ENCODE assay signal across 8 mouse cellular contexts in genomic region chr1:155096620-155097261, GRCm38 (mm10). TPM values are rescaled to one million over a fixed set of nuclear protein-coding genes. Genes with fewer than 3 reads are reported as not detected.
DNase-seq lines count a peak whose midpoint lies in the region; ATAC-seq and TF ChIP-seq lines count a peak whose summit lies in the region.

No protein-coding gene starts in this region.

- H3K27me3 ChIP-seq in embryonic facial prominence, embryonic 13.5 days: no peaks in the 10 kb centered on the region
- no peaks in the 10 kb centered on the region for H3K27me3 ChIP-seq in limb, embryonic 12.5 days
- H3K27me3 ChIP-seq in neural tube, embryonic 14.5 days (ENCODE audit: control insufficient read depth, insufficient read depth, low read length): peaks cover 3% of the 10 kb centered on the region; the same call in 1 of the 2 replicates

- no peak for DNase-seq in lung, adult 2 months
- DNase-seq in lung, postnatal 10 days: no peak
- no peak for DNase-seq in adrenal gland, postnatal 36 days
- DNase-seq in left cerebral cortex, adult 11 months (ENCODE audit: low spot score): no peak
- no peak for DNase-seq in frontal cortex, postnatal 10 days (ENCODE audit: low spot score in 2 of 2)

- TF ChIP-seq CTCF in lung, adult 2 months (IDR thresholded peaks at IDR 0.05; ENCODE audit: insufficient read depth, low read length): no peak

- H3K4me1 ChIP-seq in lung, adult 2 months (ENCODE audit: control insufficient read depth, insufficient read depth, low read length): peaks cover 20% of the 10 kb centered on the region
- H3K4me1 ChIP-seq in embryonic facial prominence, embryonic 13.5 days: peaks cover 45% of the 10 kb centered on the region
- H3K4me1 ChIP-seq in limb, embryonic 12.5 days (replicated peaks): peaks cover 50% of the 10 kb centered on the region
- H3K4me1 ChIP-seq in neural tube, embryonic 14.5 days (ENCODE audit: control insufficient read depth, insufficient read depth, low read length): peaks cover 38% of the 10 kb centered on the region

- no peak overlapping the region for H3K27ac ChIP-seq in embryonic facial prominence, embryonic 13.5 days
- H3K27ac ChIP-seq in limb, embryonic 12.5 days: no peak overlapping the region
- H3K27ac ChIP-seq in neural tube, embryonic 14.5 days (ENCODE audit: low read depth, low read length): no peak overlapping the region

- ATAC-seq in embryonic facial prominence, embryonic 13.5 days (ENCODE audit: insufficient number of reproducible peaks, insufficient read depth, low FRiP score, low TSS enrichment, low read depth): no peak
- ATAC-seq in limb, embryonic 12.5 days (ENCODE audit: insufficient number of reproducible peaks, insufficient read depth, low FRiP score, low TSS enrichment, low read depth): no peak
- ATAC-seq in neural tube, embryonic 14.5 days (ENCODE audit: low read depth): no peak

- H3K9ac ChIP-seq in embryonic facial prominence, embryonic 13.5 days: no peak overlapping the region
- no peak overlapping the region for H3K9ac ChIP-seq in limb, embryonic 12.5 days (replicated peaks)
- no peak overlapping the region for H3K9ac ChIP-seq in neural tube, embryonic 14.5 days (replicated peaks; ENCODE audit: low read depth, low read length)

- WGBS in lung, adult 2 months: 49% methylated on average over 4 of the region's 4 CpGs
- 63% methylated on average over 4 of the region's 4 CpGs for WGBS in embryonic facial prominence, embryonic 13.5 days
- WGBS in limb, embryonic 12.5 days: 82% methylated on average over 4 of the region's 4 CpGs
- WGBS in neural tube, embryonic 14.5 days: 75% methylated on average over 4 of the region's 4 CpGs

- no peak for TF ChIP-seq POLR2A in lung, adult 2 months (IDR thresholded peaks at IDR 0.05; ENCODE audit: borderline replicate concordance, extremely low read depth, low read depth, low read length)

- no peaks in the 10 kb centered on the region for H3K9me3 ChIP-seq in embryonic facial prominence, embryonic 13.5 days
- H3K9me3 ChIP-seq in limb, embryonic 12.5 days: no peaks in the 10 kb centered on the region
- H3K9me3 ChIP-seq in neural tube, embryonic 14.5 days (ENCODE audit: control insufficient read depth, low read length): no peaks in the 10 kb centered on the region

- H3K4me2 ChIP-seq in embryonic facial prominence, embryonic 13.5 days: peak overlapping the region; percentile 86
- peak overlapping the region; percentile 81 for H3K4me2 ChIP-seq in limb, embryonic 12.5 days
- peak overlapping the region; percentile 89 for H3K4me2 ChIP-seq in neural tube, embryonic 14.5 days (ENCODE audit: low read depth, low read length)

- H3K36me3 ChIP-seq in embryonic facial prominence, embryonic 13.5 days: 0 out of 2 replicates have a peak, but pooled peaks cover 6% of the 10 kb centered on the region
- H3K36me3 ChIP-seq in limb, embryonic 12.5 days: no peaks in the 10 kb centered on the region
- no peaks in the 10 kb centered on the region for H3K36me3 ChIP-seq in neural tube, embryonic 14.5 days (ENCODE audit: control insufficient read depth, insufficient read depth, low read length)

- H3K4me3 ChIP-seq in lung, adult 2 months (replicated peaks; ENCODE audit: extremely low read depth, low read depth, low read length): peak overlapping the region; percentile 43
- peak overlapping the region; percentile 97 for H3K4me3 ChIP-seq in embryonic facial prominence, embryonic 13.5 days
- peak overlapping the region; percentile 99; the same call in 1 of the 2 replicates for H3K4me3 ChIP-seq in limb, embryonic 12.5 days (replicated peaks)
- H3K4me3 ChIP-seq in neural tube, embryonic 14.5 days (ENCODE audit: low read depth, low read length): peak overlapping the region; percentile 92

RNA-seq across cellular contexts. Expression of gene Ier5, which starts 2.7 kb away (rescaled TPM):
- polyA plus RNA-seq in lung, adult 2 months (2012; rRNA removed): 38.1 and 42.8 TPM in 2 replicates
- polyA plus RNA-seq in embryonic facial prominence, embryonic 13.5 days (2015; fragmentation: Nextera tagmentation; extraction: Ambion mirVana): 7.5 and 9.2 TPM in 2 replicates
- polyA plus RNA-seq in limb, embryonic 12.5 days (2016; fragmentation: Nextera tagmentation; extraction: Ambion mirVana): 15.8 and 16.1 TPM in 2 replicates
- 6.5 and 7.2 TPM in 2 replicates for polyA plus RNA-seq in neural tube, embryonic 14.5 days (2014; fragmentation: Nextera tagmentation; extraction: Ambion mirVana)
- total RNA-seq in adrenal gland, postnatal 36 days (2021): 10 to 100 TPM in 1 of 2 experiments, 1 to 10 TPM in 1; 6.1 to 10.4 TPM

RNA-seq across cellular contexts. Expression of gene Mr1, which starts 49.9 kb away (rescaled TPM):
- 6.3 and 11.1 TPM in 2 replicates for polyA plus RNA-seq in lung, adult 2 months (2012; rRNA removed)
- polyA plus RNA-seq in embryonic facial prominence, embryonic 13.5 days (2015; fragmentation: Nextera tagmentation; extraction: Ambion mirVana): 9.1 and 11.8 TPM in 2 replicates
- 4.0 and 5.0 TPM in 2 replicates for polyA plus RNA-seq in limb, embryonic 12.5 days (2016; fragmentation: Nextera tagmentation; extraction: Ambion mirVana)
- 1.0 and 1.3 TPM in 2 replicates for polyA plus RNA-seq in neural tube, embryonic 14.5 days (2014; fragmentation: Nextera tagmentation; extraction: Ambion mirVana)
- total RNA-seq in adrenal gland, postnatal 36 days (2021): 10 to 100 TPM; 20.2 to 27.0 TPM

Comparison
In these comparisons a context has a peak if more than half of its experiments do, and no peak if none do; other contexts are left out.
1. H3K4me3 ChIP-seq: peak in every context shown above with its lines; median percentile 99 in limb, embryonic 12.5 days; 97 in embryonic facial prominence, embryonic 13.5 days; 92 in neural tube, embryonic 14.5 days; 43 in lung, adult 2 months.